Mouse (Mus musculus) skeletal muscle tissue, postnatal 0 days (tissue): Measurements from ENCODE around the gene Cotl1. TPM values are rescaled to one million over a fixed set of nuclear protein-coding genes. Genes with fewer than 3 reads are reported as not detected.

ENCODE experiments used
- polyA plus RNA-seq: library from polyadenylated mRNA; unstranded; fragments of >200 nt; fragmentation: Nextera tagmentation; extraction: Ambion mirVana; gene quantifications from 2 replicates; pipeline ENCODE4 v1.2.1, GENCODE M21; 2015

The Cotl1 gene
- 25.2 and 31.5 TPM in 2 replicates for polyA plus RNA-seq

DNA sequence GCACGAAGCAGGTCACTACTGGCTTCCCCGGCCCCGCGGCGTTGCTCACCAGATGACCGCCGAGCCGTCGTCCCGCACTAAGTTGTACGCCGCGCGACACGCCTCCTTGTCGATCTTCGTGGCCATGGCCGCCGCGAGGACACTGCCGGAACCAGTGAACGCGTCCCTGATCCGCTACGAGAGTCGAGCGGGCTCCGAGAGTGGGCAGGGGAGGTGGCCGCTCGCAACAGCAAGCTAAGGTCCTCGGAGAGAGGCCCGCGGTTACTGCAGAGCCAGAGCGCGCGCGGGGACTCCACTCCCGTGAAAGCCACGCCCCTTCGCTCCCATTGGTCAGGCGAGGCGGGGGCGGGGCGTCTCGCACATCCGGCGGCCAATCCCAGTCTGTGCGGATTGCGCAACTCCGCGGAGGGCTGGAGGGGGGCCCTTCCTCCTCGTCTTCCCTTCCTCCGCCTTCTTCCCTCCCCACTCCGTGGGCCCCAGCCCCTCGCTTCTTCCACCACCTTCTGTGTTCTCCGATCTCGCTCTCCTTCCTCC, at the start of gene Cotl1:
Gene Cotl1 (minus strand): TSS at position 270 of the 534 bp plus-strand sequence.

GRCm38 (mm10) chr8:119861706-119862389, 21.5 kb upstream of the Cotl1 start, which contains the start of gene Klhl36:
TSS of gene Klhl36 (plus strand) at chr8:119862266.

GRCm38 (mm10) chr8:119778263-119778662, 62.1 kb downstream of the Cotl1 start, which contains the start of gene Tldc1:
TSS of gene Tldc1 (minus strand) at chr8:119778416.

Other genes with a start within 250 kb of the Cotl1 start
- 3.5 and 3.6 TPM in 2 replicates for gene Taf1c, start 235.3 kb downstream of the Cotl1 start, polyA plus RNA-seq
- gene Adad2, start 227.8 kb downstream of the Cotl1 start, polyA plus RNA-seq = not detected in 2 replicates
- gene Kcng4, start 204.9 kb downstream of the Cotl1 start, polyA plus RNA-seq = 0.21 and 0.37 TPM in 2 replicates
- gene Wfdc1, start 174.2 kb downstream of the Cotl1 start, polyA plus RNA-seq = 52.7 and 62.0 TPM in 2 replicates
- gene Atp2c2, start 140.5 kb downstream of the Cotl1 start, polyA plus RNA-seq = 0.11 TPM in 1 of 2 replicates, not detected in the other
- gene Tldc1, start 62.1 kb downstream of the Cotl1 start, polyA plus RNA-seq = 4.5 and 5.3 TPM in 2 replicates
- gene Klhl36, start 21.7 kb upstream of the Cotl1 start, polyA plus RNA-seq = 4.3 and 4.4 TPM in 2 replicates
- 34.7 and 35.7 TPM in 2 replicates for gene Usp10, start 69.8 kb upstream of the Cotl1 start, polyA plus RNA-seq
- gene Gm20388, start 70.3 kb upstream of the Cotl1 start, polyA plus RNA-seq = not detected in 2 replicates
- 1.7 and 1.9 TPM in 2 replicates for gene Crispld2, start 151.9 kb upstream of the Cotl1 start, polyA plus RNA-seq